Mouse (Mus musculus) gonadal fat pad, adult 2 months (tissue): ENCODE data around the gene B3gnt3. TPM values are rescaled to one million over a fixed set of nuclear protein-coding genes. Genes with fewer than 3 reads are reported as not detected.
"Not testable (repeated sequence)": the region's sequence is repeated elsewhere in the genome, so short reads cannot be mapped to it uniquely, and the experiment has no call there.

Experiments used
- DNase-seq: peaks from one replicate; pipeline ENCODE4 v3.0.0-alpha.2; 2012; ENCODE audit warnings: low read depth
- polyA plus RNA-seq: library from polyadenylated mRNA; depleted of rRNA; stranded (reverse); fragments of >200 nt; gene quantifications from 2 replicates; pipeline ENCODE4 v1.2.3, GENCODE M21; 2012; rRNA removed

B3gnt3 gene
- 7.9 and 11.1 TPM in 2 replicates for polyA plus RNA-seq

- no peak for DNase-seq
These were observed at the start of gene B3gnt3 for GRCm38 (mm10) chr8:71701414-71702086. Gene B3gnt3 (minus strand): TSS chr8:71701789.

GRCm38 (mm10) chr8:71749321-71750075, 47.9 kb upstream of the B3gnt3 start:
- DNase-seq: not testable (repeated sequence)

- not testable (repeated sequence) for DNase-seq
These were observed 45.5 kb upstream of the B3gnt3 start for GRCm38 (mm10) chr8:71747082-71747481.

DNA sequence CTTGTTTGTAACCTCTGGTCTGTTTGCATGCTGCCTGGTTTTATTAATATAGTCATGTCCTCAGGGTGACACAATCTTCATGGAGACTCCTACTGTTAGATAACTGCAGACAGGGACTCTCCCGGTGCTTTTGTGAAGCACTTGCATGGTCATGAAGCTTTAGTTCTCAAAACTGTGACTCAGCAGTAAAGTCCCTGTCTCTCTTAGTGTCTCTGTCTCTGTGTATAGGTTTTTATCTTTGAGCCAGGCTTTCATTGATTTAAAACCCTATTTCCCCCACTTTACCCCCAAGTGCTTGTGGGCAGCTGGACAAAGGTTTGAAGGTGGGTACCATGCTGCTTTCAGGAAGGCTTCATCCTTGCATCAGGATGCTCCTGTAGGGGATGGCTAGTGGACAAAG, 43.7 kb upstream of the B3gnt3 start:
- no peak for DNase-seq

DNA sequence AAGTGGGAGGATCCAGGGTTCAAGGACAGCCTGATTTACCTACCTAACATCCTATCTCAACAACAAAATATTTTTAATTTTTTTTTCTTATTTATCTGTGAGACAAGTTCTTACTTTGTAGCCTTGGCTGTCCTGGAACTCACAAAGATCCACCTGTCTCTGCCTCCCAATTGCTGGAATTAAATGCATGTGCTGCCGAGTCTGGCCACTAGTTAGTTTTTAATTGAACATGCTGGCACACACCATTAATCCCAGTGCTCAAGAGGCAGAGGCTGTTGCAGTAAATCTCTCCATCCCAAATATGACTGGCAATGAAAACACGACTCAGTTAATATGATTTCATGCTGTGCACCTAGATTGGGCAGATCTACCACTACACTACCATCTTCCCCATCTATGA, 41.2 kb upstream of the B3gnt3 start:
- DNase-seq: no peak

- DNase-seq: no peak
These were observed 40.1 kb upstream of the B3gnt3 start for GRCm38 (mm10) chr8:71741687-71742114.

- no peak for DNase-seq
These were observed 39.6 kb upstream of the B3gnt3 start for GRCm38 (mm10) chr8:71741226-71741625.

DNA sequence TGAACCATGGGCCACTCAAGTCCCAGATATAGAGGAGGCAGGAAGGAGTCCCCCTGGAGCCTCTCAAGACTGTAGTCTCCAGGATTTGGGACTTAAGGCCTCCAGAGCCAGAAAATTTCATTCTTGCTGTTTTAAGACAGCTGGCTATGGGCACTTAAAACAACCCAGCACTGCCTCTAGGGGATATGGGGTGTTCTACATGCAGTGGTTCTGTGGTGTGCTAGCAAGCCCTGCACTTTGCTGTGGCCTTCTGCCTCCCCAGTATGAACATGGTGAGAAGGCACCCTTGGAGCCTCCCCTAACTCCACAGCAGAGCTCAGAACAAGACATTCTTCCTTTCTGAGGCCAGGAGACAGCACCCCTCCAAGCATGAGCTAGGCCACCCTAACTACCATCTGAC, 36.7 kb upstream of the B3gnt3 start:
- not testable (repeated sequence) for DNase-seq

DNA sequence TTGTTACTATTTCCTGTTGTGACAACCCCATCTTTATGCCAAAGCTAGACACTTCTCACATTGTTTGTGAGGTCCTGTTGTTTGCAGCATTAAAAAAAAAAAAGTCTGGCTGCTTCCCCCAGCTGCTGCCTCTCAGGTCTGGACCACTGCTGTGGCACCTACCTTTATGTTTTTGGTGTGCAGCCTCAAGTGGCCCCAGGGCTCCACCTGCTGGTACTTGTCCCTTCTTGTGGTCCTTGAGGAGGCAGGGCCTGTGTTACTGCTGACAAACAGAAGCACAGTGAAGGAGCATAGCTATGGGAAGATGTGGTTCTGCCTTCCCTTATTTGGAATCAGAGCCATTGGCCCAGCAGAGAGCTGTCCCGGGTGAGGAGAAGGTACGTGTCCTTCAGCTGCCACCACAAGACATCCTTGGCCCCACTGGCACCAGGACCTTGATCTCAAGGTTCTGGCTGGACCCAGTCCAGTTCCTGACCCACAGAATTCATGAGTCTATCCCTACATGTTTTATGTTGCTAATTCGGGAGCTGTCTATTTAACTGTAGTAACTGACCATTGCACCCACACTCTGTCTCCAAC, 30.2 kb upstream of the B3gnt3 start:
- no peak for DNase-seq

DNA sequence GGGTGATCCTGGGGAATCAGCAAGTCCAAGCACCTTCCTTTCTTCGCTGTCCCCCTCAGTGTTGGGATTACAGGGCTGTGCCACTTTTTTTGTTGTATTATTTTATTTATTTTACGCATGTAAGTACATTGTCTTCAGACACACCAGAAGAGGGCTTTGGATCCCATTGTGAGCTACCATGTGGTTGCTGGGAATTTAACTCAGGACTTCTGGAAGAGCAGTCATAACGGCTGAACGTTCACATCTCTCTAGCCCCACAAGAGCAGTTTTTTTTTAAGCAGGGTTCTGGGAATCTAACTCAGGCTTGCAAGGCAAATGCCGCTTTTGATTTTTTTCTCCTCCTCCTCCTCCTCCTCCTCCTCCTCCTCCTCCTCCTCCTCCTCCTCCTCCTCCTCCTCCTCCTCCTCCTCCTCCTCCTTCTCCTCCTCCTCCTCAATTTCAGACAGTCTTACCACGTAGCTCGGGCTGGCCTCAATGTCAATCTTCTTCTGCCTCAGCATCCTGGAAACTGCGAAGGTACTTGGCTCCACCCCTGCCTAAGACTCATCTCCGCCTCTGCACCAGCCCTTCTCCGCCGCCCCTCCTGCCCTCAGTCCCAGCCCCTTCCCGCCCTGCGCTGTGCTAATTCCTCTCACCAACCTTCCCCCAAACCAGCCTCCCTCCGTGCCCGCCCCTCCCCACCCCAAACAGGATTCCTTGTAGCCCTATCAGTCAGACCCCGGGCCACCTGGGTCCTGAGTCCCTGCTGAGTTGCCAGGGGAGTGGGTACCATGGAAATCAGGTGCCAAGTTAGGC, 27.4 kb upstream of the B3gnt3 start:
- DNase-seq: no peak

DNA sequence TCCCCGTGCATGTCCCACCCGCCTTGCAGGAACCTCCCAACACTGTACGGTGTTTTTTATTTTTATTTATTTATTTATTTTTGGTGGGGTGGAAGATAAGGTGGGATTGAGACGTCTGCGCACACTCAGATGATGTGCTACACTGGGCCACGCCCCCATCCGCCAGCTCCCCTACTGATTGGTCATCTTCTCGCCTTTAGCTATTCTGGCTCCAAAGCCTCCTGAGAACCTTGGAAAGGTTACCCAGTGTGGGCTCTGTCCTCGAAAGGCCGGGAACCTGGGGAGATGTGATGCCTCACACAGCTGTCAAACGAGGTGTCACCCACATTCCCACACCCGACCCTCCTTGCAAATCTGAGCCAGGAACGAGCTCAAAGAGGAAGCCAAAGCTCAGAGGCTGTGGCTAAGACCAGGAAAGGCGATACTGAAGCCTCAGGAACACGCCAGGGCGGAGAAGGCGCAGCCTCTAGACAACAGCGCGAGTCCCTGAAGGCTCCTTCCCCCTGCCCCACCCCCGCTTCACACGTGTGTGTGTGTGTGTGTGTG, 26.7 kb upstream of the B3gnt3 start:
- DNase-seq: no peak

GRCm38 (mm10) chr8:71725122-71725924, 23.7 kb upstream of the B3gnt3 start, which contains the start of gene Fcho1:
Gene Fcho1 (minus strand): TSS chr8:71725716.
- no peak for DNase-seq

DNA sequence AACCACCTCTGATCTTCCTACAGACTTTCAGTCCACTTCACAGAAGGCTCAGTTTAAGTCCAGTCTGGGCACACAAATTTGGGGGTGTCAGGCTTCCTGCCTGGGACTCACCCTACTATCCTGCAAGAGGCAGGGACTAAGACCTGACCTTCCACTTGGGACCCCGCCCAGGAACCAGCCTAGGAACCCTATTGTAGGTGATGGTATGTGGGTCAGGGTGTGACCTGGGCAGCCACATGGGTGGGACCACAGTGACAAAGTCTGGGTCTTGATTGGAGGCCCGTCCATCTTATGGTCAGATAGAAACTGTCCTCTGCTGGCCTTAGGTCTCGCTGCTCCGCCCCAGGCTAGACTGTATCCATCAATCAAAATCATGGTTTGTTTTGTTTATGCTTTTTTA, 22.8 kb upstream of the B3gnt3 start:
- no peak for DNase-seq

DNA sequence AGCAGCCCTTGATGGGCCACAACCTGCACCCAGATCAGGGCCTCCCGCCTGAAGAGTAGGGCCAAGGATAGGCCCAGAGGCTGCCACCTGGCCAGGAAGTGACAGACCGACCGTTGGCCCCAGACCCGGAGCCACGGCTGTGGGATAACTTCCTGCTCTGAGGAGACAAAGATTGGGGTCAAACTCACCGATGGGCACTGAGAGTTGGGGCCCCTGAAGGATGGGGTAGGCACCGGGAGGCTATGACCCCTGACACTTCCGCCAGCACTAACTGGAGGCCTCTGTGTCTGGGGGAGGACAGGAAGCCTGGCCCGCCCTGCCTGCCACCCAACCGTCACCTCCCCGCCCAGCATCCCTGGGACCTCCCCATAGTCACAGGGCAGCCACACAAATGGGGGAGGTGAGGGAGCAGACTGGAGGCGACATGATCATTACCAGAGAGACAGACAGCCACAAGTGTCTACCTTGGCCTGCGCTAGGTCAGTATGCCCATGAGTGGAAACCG, 21.5 kb upstream of the B3gnt3 start:
- no peak for DNase-seq

- DNase-seq: no peak
These were observed 18.4 kb upstream of the B3gnt3 start for GRCm38 (mm10) chr8:71719928-71720457.

DNA sequence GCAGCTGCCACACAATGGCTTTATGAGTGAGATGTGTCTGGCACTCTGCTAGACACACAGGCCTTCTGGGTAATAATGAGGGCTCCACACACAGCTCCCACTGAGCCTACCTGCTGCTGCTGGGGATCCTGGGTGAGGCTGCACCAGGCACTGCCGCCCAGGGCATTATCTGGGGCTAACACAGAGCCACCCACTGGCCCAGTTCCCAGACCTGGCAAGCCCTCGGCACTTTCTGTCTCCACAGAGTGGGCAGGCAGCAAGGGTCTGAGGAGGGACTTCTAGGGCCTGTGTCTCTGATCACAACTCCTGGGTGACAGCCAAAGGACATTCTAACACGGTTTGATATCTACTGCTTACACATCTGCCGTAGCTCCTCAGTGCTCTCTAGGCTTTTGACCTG, 17.6 kb upstream of the B3gnt3 start:
- no peak for DNase-seq

GRCm38 (mm10) chr8:71718252-71718651, 16.7 kb upstream of the B3gnt3 start:
- no peak for DNase-seq

DNA sequence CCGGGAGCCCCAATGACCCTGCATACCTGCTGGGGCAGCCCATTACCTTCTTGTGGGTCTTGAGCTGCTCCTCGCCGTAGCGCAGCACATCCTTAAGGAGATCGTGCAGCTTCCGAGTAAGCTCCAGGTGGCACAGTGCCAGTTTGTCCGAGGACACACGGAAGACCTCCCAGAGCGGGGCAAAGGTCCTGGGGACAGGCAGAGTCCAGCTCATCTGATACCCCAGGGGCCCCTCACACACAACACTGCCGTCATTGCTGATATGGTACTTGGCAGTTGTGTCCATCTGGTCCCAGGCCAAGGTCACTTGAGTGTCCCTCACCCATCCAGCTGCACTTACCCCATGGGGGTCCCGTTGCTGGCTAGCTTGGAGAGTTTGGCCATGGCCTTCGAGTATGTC, 15.5 kb upstream of the B3gnt3 start:
- no peak for DNase-seq

GRCm38 (mm10) chr8:71716561-71717053, 15.0 kb upstream of the B3gnt3 start:
- DNase-seq: no peak

DNA sequence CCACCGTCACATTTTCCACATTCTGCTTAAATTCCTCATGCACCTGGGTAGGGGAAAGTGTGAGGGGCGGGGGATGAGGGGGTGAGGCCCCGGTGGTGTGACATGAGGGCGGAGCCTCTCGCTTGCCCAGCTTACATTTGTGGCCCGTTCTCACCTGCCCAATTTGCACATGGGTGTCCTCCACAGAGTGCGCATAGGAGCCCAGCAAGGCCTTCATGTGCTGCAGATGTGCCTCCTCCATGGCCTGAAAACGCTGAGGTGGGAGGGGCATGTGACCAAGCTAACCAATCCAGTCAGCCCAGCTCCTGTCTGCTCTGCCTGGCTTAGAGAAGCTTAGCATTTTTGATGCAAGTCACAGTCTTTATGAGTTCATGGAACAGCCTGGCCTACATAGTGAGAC, 13.9 kb upstream of the B3gnt3 start:
- DNase-seq: no peak
